Mouse (Mus musculus) heart, adult 2 months (tissue): Measurements from ENCODE around the gene Sec16a.

Source experiments
- CTCF ChIP-seq: fragments of 200-600 bp; IDR thresholded peaks from 2 replicates; pipeline ENCODE4 v1.8.1; 2022; ENCODE audit warnings: antibody characterized with exemption, mild to moderate bottlenecking, moderate library complexity
- EP300 ChIP-seq: fragments of 200-500 bp; IDR thresholded peaks from 2 replicates; pipeline ENCODE4 v1.6.1; 2011; ENCODE audit warnings: low read depth, low read length, control low read depth; ENCODE audit not compliant: insufficient read depth

GRCm38 (mm10) chr2:26380131-26380771, 64.8 kb downstream of the Sec16a start, which contains the start of gene Snapc4:
- TF ChIP-seq CTCF, result no peak
- TF ChIP-seq EP300, result no peak
